Mouse (Mus musculus): ENCODE data around the gene Tet3. TPM values are rescaled to one million over a fixed set of nuclear protein-coding genes. Genes with fewer than 3 reads are reported as not detected.

The Tet3 gene
- polyA plus RNA-seq, 1 experiment = 7.4 TPM

- no peaks in the 10 kb centered on the region for H3K36me3 ChIP-seq (ENCODE audit: control insufficient read depth, insufficient read depth, low read length, poor library complexity, severe bottlenecking)
- no peaks in the 10 kb centered on the region for H3K9me3 ChIP-seq (replicated peaks; ENCODE audit: control insufficient read depth, insufficient read depth, low read length, poor library complexity, severe bottlenecking)
- no peaks in the 10 kb centered on the region for H3K4me1 ChIP-seq (ENCODE audit: control insufficient read depth, insufficient read depth, low read length)
- no peak overlapping the region for H3K4me3 ChIP-seq (ENCODE audit: low read depth, low read length)
- no peak overlapping the region for H3K27ac ChIP-seq (ENCODE audit: insufficient read depth, low read length)
- TF ChIP-seq EP300 (IDR thresholded peaks at IDR 0.05; ENCODE audit: insufficient read depth, low read depth, low read length) (no peak), POLR2A (IDR thresholded peaks at IDR 0.05; ENCODE audit: insufficient read depth, low read length) (no peak), CTCF (IDR thresholded peaks at IDR 0.05; ENCODE audit: low read depth, low read length) (no peak)
- H3K9ac ChIP-seq (ENCODE audit: low read depth, poor library complexity, severe bottlenecking) = no peak overlapping the region
- peaks cover 5% of the 10 kb centered on the region for H3K27me3 ChIP-seq (ENCODE audit: control insufficient read depth, insufficient read depth, low read length, poor library complexity, severe bottlenecking)
Measured at GRCm38 (mm10) chr6:83417104-83417502, 41.8 kb downstream of the Tet3 start.

- H3K9me3 ChIP-seq (replicated peaks; ENCODE audit: control insufficient read depth, insufficient read depth, low read length, poor library complexity, severe bottlenecking) = no peaks in the 10 kb centered on the region
- H3K27ac ChIP-seq (ENCODE audit: insufficient read depth, low read length) = no peak overlapping the region
- H3K4me3 ChIP-seq (ENCODE audit: low read depth, low read length) = no peak overlapping the region
- H3K9ac ChIP-seq (ENCODE audit: low read depth, poor library complexity, severe bottlenecking) = no peak overlapping the region
- peaks cover 5% of the 10 kb centered on the region for H3K27me3 ChIP-seq (ENCODE audit: control insufficient read depth, insufficient read depth, low read length, poor library complexity, severe bottlenecking)
- H3K36me3 ChIP-seq (ENCODE audit: control insufficient read depth, insufficient read depth, low read length, poor library complexity, severe bottlenecking) = no peaks in the 10 kb centered on the region
- no peaks in the 10 kb centered on the region for H3K4me1 ChIP-seq (ENCODE audit: control insufficient read depth, insufficient read depth, low read length)
- TF ChIP-seq POLR2A (IDR thresholded peaks at IDR 0.05; ENCODE audit: insufficient read depth, low read length) (no peak), EP300 (IDR thresholded peaks at IDR 0.05; ENCODE audit: insufficient read depth, low read depth, low read length) (no peak), CTCF (IDR thresholded peaks at IDR 0.05; ENCODE audit: low read depth, low read length) (no peak)
Measured at GRCm38 (mm10) chr6:83416261-83417103, 42.4 kb downstream of the Tet3 start.

GRCm38 (mm10) chr6:83415356-83415940 is 43.4 kb downstream of the Tet3 start:
- no peak overlapping the region for H3K27ac ChIP-seq (ENCODE audit: insufficient read depth, low read length)
- H3K36me3 ChIP-seq (ENCODE audit: control insufficient read depth, insufficient read depth, low read length, poor library complexity, severe bottlenecking) = no peaks in the 10 kb centered on the region
- no peaks in the 10 kb centered on the region for H3K9me3 ChIP-seq (replicated peaks; ENCODE audit: control insufficient read depth, insufficient read depth, low read length, poor library complexity, severe bottlenecking)
- TF ChIP-seq CTCF (IDR thresholded peaks at IDR 0.05; ENCODE audit: low read depth, low read length) = no peak
- H3K9ac ChIP-seq (ENCODE audit: low read depth, poor library complexity, severe bottlenecking) = no peak overlapping the region
- H3K4me1 ChIP-seq (ENCODE audit: control insufficient read depth, insufficient read depth, low read length) = no peaks in the 10 kb centered on the region
- peaks cover 5% of the 10 kb centered on the region; the same call in 1 of the 2 replicates for H3K27me3 ChIP-seq (ENCODE audit: control insufficient read depth, insufficient read depth, low read length, poor library complexity, severe bottlenecking)
- H3K4me3 ChIP-seq (ENCODE audit: low read depth, low read length) = no peak overlapping the region

GRCm38 (mm10) chr6:83414601-83415355 is 44.1 kb downstream of the Tet3 start:
- H3K36me3 ChIP-seq (ENCODE audit: control insufficient read depth, insufficient read depth, low read length, poor library complexity, severe bottlenecking) = no peaks in the 10 kb centered on the region
- no peak for TF ChIP-seq POLR2A (IDR thresholded peaks at IDR 0.05; ENCODE audit: insufficient read depth, low read length)
- no peak for TF ChIP-seq EP300 (IDR thresholded peaks at IDR 0.05; ENCODE audit: insufficient read depth, low read depth, low read length)
- TF ChIP-seq CTCF (IDR thresholded peaks at IDR 0.05; ENCODE audit: low read depth, low read length) = no peak
- peaks cover 5% of the 10 kb centered on the region; the same call in 1 of the 2 replicates for H3K27me3 ChIP-seq (ENCODE audit: control insufficient read depth, insufficient read depth, low read length, poor library complexity, severe bottlenecking)
- H3K27ac ChIP-seq (ENCODE audit: insufficient read depth, low read length) = no peak overlapping the region
- no peak overlapping the region for H3K9ac ChIP-seq (ENCODE audit: low read depth, poor library complexity, severe bottlenecking)
- H3K4me3 ChIP-seq (ENCODE audit: low read depth, low read length) = no peak overlapping the region
- H3K9me3 ChIP-seq (replicated peaks; ENCODE audit: control insufficient read depth, insufficient read depth, low read length, poor library complexity, severe bottlenecking) = no peaks in the 10 kb centered on the region
- H3K4me1 ChIP-seq (ENCODE audit: control insufficient read depth, insufficient read depth, low read length) = no peaks in the 10 kb centered on the region

GRCm38 (mm10) chr6:83413686-83414085 is 45.2 kb downstream of the Tet3 start:
- Histone ChIP-seq H3K27ac (ENCODE audit: insufficient read depth, low read length) (no peak overlapping the region), H3K4me1 (ENCODE audit: control insufficient read depth, insufficient read depth, low read length) (no peaks in the 10 kb centered on the region), H3K27me3 (ENCODE audit: control insufficient read depth, insufficient read depth, low read length, poor library complexity, severe bottlenecking) (peaks cover 5% of the 10 kb centered on the region; the same call in 1 of the 2 replicates), H3K9ac (ENCODE audit: low read depth, poor library complexity, severe bottlenecking) (no peak overlapping the region), H3K9me3 (replicated peaks; ENCODE audit: control insufficient read depth, insufficient read depth, low read length, poor library complexity, severe bottlenecking) (no peaks in the 10 kb centered on the region), H3K36me3 (ENCODE audit: control insufficient read depth, insufficient read depth, low read length, poor library complexity, severe bottlenecking) (no peaks in the 10 kb centered on the region), H3K4me3 (ENCODE audit: low read depth, low read length) (no peak overlapping the region)
- no peak for TF ChIP-seq EP300 (IDR thresholded peaks at IDR 0.05; ENCODE audit: insufficient read depth, low read depth, low read length)
- no peak for TF ChIP-seq CTCF (IDR thresholded peaks at IDR 0.05; ENCODE audit: low read depth, low read length)
- TF ChIP-seq POLR2A (IDR thresholded peaks at IDR 0.05; ENCODE audit: insufficient read depth, low read length) = no peak

Data from ES-Bruce4 (cell line).